Mouse (Mus musculus) hindbrain, embryonic 10.5 days (tissue): ENCODE measurements around the gene Snrpa. TPM values are rescaled to one million over a fixed set of nuclear protein-coding genes. Genes with fewer than 3 reads are reported as not detected.

Experiments used
- DNase-seq: peaks from one replicate; pipeline ENCODE4 v3.0.0-alpha.2; 2017; ENCODE audit warnings: low spot score
- H3K27ac ChIP-seq: fragments of 300-500 bp; sonication (generic); 2 replicates; pipeline ENCODE4 v1.5.1; 2016; ENCODE audit warnings: mild to moderate bottlenecking, moderate library complexity
- H3K27me3 ChIP-seq: fragments of 300-500 bp; sonication (generic); 2 replicates; pipeline ENCODE4 v1.6.1; 2016; ENCODE audit warnings: mild to moderate bottlenecking; ENCODE audit not compliant: poor library complexity, insufficient read depth, severe bottlenecking
- H3K36me3 ChIP-seq: fragments of 300-500 bp; sonication (generic); 2 replicates; pipeline ENCODE4 v1.6.1; 2016; ENCODE audit warnings: mild to moderate bottlenecking, moderate library complexity
- H3K4me1 ChIP-seq: fragments of 300-500 bp; sonication (generic); replicated peaks from 2 replicates; pipeline ENCODE4 v1.6.1; 2016; ENCODE audit warnings: mild to moderate bottlenecking
- H3K4me3 ChIP-seq: fragments of 300-500 bp; sonication (generic); 2 replicates; pipeline ENCODE4 v1.5.1; 2016; ENCODE audit warnings: mild to moderate bottlenecking, moderate library complexity
- H3K9me3 ChIP-seq: fragments of 300-500 bp; sonication (generic); 2 replicates; pipeline ENCODE4 v1.6.1; 2016; ENCODE audit warnings: mild to moderate bottlenecking, moderate library complexity
- WGBS: fragments of 180-500 bp; shearing (Covaris S2); methylation state at CpG from one replicate; pipeline ENCODE4 v1.1.7; 2016; 5-methylcytosine and 5-hydroxymethylcytosine counted together
- polyA plus RNA-seq: library from polyadenylated mRNA; unstranded; fragments of >200 nt; fragmentation: Nextera tagmentation; extraction: Ambion mirVana; gene quantifications from 2 replicates; pipeline ENCODE4 v1.2.1, GENCODE M21; 2016

The Snrpa gene
- polyA plus RNA-seq, 1 experiment from 2014 or later: 393 TPM

DNA sequence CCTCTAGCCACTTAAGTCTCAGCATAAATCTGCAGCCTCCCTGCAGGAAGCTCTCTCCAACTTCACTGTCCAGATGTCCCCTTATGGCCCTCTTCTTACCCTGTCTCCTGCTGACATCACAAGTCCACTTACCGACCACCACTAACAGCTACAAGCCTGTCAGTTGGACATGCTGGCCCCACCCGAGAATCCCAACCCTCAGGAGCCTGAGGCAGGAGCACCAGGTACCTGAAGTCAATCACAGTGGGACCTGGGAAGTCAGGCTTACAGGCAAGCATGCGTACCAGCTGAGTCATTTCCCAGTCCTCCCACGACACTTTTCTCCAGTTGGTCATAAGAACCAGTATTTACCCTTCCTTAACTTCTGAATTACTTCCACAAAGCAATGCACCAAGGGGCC lies 2.3 kb downstream of the Snrpa start:
- H3K27me3 ChIP-seq: no peaks in the 10 kb centered on the region
- 89% methylated on average over 4 of the region's 4 CpGs for WGBS
- DNase-seq: no peak
- peaks cover 68% of the 10 kb centered on the region for H3K36me3 ChIP-seq
- H3K4me3 ChIP-seq: peak overlapping the region; percentile 89
- peaks cover 26% of the 10 kb centered on the region for H3K4me1 ChIP-seq
- no peak overlapping the region for H3K27ac ChIP-seq
- peaks cover 9% of the 10 kb centered on the region; the same call in 1 of the 2 replicates for H3K9me3 ChIP-seq

DNA sequence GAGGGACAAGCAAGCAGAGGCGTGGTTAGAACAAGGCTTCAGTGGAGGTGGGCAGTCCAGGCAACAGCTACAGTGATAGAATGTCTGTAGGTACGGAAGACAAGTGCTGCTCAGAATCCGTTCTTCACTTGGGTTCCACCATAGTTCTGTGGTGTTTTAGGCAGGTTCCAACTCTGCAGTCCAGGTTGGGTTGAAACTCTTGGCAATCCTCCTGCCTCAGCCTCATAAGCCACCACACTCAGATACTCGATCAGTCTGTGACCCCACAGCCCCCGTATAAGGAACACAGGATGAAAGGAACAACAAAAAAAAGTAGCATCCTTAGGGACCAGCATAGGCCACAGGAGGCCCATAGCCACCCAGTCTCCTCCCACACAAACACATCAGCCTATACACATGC lies 3.6 kb downstream of the Snrpa start:
- Histone ChIP-seq H3K4me3 (no peak overlapping the region), H3K36me3 (peaks cover 71% of the 10 kb centered on the region), H3K27me3 (no peaks in the 10 kb centered on the region), H3K4me1 (peaks cover 26% of the 10 kb centered on the region), H3K27ac (no peak overlapping the region), H3K9me3 (peaks cover 9% of the 10 kb centered on the region; the same call in 1 of the 2 replicates)
- no peak for DNase-seq
- 94% methylated on average over 5 of the region's 5 CpGs for WGBS

DNA sequence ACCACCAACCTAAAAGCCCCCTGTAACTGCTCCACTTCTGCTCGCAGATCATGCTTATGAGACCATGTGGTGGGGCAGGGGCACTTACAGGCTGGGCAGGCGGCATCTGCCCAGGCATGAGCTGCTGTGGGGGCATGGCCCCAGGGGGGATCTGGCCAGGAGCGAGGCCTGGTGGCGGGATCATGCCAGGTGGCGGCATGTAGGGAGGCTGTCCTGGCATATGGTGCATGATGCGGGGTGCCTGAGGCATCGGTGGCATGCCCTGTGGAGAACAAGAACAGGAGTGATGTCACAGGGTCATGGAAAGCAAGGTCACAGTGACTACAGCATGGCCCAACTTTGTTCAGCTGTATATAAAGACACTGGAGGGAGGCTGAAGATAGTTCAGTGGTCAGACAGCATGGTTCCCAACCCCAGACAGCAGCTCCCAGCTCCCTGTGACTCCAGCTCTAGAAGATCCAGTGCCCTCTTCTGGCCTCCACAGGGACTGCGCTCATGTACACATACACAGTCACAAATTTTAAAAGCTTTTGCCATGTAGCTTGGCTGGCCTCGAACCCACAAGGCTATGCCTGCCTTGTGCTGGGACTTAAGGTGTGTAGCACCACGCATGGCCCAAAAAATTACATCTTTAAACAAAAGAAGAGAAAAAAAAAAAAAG lies 6.7 kb downstream of the Snrpa start:
- DNase-seq: no peak
- no peak overlapping the region for H3K4me3 ChIP-seq
- peaks cover 20% of the 10 kb centered on the region; the same call in 1 of the 2 replicates for H3K9me3 ChIP-seq

DNA sequence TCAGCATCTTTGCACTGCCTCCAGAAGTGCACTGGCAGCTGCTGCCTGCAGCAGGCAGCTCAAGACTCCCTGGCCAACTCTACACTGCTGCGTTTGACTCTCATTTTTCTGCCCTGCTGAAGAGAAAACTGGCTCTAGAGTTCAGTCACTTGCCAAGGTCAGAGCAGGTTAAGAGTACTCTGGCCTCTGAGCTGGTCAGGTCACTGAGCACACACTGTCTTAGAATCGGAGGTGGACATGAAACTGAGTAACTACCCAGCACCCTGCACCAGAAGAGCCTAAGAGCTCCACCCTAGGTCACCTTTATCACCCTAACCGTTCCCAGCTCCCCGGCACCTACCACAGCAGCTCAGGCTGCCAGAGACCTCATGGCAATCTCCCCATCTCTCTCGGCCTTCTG lies 10.1 kb downstream of the Snrpa start:
- 92% methylated on average over 5 of the region's 5 CpGs for WGBS
- peaks cover 84% of the 10 kb centered on the region for H3K36me3 ChIP-seq
- no peak overlapping the region for H3K4me3 ChIP-seq
- H3K27me3 ChIP-seq: no peaks in the 10 kb centered on the region
- DNase-seq: no peak
- H3K9me3 ChIP-seq: peaks cover 20% of the 10 kb centered on the region; the same call in 1 of the 2 replicates
- H3K27ac ChIP-seq: no peak overlapping the region
- H3K4me1 ChIP-seq: no peaks in the 10 kb centered on the region

More for the DNA sequence above, 6.7 kb downstream of the Snrpa start:
- Histone ChIP-seq H3K4me1 (peaks cover 10% of the 10 kb centered on the region), H3K27ac (no peak overlapping the region), H3K36me3 (peaks cover 98% of the 10 kb centered on the region), H3K27me3 (no peaks in the 10 kb centered on the region)
- WGBS: 93% methylated on average over 10 of the region's 10 CpGs

DNA sequence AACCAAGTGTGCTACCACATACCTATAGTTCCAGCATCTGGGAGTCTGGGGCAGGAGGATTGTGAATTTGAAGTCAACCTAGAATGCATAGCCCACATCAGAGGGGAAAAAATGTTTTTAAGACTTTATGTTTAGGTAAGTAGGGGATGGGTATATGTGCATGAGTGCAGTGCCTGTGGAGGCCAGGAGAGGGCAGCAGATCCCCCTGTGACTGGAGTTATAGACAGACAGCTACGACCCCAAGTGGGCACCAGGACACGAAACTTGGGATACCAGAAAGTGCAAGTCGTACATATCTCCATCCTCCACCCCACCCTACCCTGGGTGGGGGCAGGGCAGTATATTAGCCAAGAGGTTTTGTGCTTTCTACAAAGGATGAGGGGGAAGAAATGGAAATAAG lies 11.1 kb downstream of the Snrpa start:
- Histone ChIP-seq H3K27me3 (no peaks in the 10 kb centered on the region), H3K4me1 (0 out of 2 replicates have a peak, but pooled peaks cover 3% of the 10 kb centered on the region), H3K36me3 (peaks cover 73% of the 10 kb centered on the region), H3K9me3 (peaks cover 12% of the 10 kb centered on the region; the same call in 1 of the 2 replicates), H3K27ac (no peak overlapping the region), H3K4me3 (no peak overlapping the region)
- DNase-seq: peak; percentile 57
- WGBS: 75% methylated on average over 3 of the region's 3 CpGs

DNA sequence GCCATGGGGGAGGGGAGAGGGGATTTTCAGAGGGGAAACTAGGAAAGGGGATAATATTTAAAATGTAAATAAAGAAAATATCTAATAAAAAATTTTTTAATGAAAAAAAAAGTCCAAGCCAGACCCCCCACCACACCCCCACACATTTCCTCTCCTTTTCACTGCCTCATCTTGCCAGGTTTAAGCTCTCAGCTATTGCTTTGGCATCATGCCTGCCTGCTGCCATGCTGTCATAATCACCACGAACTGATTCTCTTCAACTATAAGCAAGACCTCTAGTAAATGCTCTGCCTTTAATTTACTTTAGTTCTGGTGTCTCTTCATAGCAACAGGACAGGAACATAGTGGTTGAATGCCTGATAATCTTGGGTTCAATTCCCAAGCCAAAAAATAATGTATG lies 13.6 kb downstream of the Snrpa start:
- Histone ChIP-seq H3K9me3 (peaks cover 12% of the 10 kb centered on the region; the same call in 1 of the 2 replicates), H3K4me3 (no peak overlapping the region), H3K36me3 (peaks cover 49% of the 10 kb centered on the region), H3K27ac (no peak overlapping the region), H3K27me3 (no peaks in the 10 kb centered on the region), H3K4me1 (peaks cover 19% of the 10 kb centered on the region)
- WGBS: 98% methylated on average over 1 of the region's 1 CpGs
- DNase-seq: no peak

DNA sequence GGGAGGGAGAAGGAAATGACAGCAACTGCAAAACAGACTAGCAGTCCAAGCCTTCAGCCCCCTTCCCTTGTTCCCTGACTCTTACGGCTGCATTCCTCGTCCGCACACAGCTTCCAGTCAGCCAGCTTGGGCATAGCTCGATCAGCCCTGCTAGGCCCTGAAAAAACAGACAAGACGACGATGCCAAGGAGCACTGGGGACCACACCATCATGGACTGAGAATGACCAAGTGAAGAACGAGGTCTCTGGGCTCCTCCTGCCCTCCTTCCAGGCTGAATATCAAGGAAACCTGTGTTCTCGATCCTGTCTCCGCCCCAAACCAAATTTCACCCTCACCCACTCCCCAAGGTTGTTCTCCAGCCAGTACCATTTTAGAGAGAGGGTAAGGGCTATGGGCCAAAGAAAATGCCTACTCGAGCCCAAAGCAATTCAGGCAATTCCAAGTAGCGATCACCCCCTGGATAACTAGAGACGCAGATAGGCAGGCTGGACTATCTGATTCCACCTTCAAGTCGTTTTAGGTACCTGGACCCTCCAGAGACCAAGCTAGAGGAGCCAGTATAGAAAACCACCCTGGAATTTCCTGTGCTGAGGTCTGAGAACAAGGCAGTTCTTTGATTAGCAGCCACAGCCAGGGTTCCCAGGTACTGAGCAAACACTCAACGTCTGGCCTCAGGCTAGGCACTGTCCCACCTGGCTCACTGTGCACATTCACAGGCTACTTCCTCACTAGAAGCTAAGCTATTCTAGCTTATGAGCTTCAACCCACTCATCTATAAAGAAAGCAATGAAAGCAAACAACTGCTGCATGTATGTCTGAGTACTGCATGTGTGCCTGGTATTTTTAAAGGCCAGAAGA lies 15.0 kb downstream of the Snrpa start, which contains the start of the genes Gm21983 and Mia:
Gm21983 (minus strand) TSS at position 250 of the 859 bp plus-strand sequence.
Mia (minus strand) TSS at position 321 of the 859 bp plus-strand sequence.
- no peaks in the 10 kb centered on the region for H3K27me3 ChIP-seq
- H3K9me3 ChIP-seq: peaks cover 10% of the 10 kb centered on the region; the same call in 1 of the 2 replicates
- H3K27ac ChIP-seq: no peak within 1 kb of the TSS
- H3K4me1 ChIP-seq: peaks cover 19% of the 10 kb centered on the region
- H3K4me3 ChIP-seq: no peak within 1 kb of the TSS
- peaks cover 34% of the 10 kb centered on the region for H3K36me3 ChIP-seq
- WGBS: 73% methylated on average over 14 of the region's 14 CpGs
- no peak for DNase-seq

DNA sequence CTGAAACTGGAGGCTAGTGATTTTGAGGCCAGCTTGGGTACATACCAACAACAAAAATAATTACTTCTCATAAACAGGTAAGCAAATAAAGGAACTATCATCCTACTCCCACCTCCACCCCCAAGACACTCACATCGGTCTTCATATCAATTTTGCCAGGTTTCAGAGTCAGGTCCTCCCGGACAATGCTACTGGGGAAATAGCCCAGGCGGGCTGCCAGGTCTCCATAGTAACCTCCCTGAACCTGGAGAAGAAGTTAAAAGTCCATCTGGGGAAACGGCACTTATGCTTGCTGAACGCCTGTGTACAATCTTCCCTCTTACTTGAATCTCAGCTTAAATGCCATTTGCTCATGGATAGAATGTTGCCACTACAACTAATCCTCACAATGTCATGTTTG lies 16.0 kb downstream of the Snrpa start:
- no peak overlapping the region for H3K4me3 ChIP-seq
- no peak for DNase-seq
- no peak overlapping the region for H3K27ac ChIP-seq

DNA sequence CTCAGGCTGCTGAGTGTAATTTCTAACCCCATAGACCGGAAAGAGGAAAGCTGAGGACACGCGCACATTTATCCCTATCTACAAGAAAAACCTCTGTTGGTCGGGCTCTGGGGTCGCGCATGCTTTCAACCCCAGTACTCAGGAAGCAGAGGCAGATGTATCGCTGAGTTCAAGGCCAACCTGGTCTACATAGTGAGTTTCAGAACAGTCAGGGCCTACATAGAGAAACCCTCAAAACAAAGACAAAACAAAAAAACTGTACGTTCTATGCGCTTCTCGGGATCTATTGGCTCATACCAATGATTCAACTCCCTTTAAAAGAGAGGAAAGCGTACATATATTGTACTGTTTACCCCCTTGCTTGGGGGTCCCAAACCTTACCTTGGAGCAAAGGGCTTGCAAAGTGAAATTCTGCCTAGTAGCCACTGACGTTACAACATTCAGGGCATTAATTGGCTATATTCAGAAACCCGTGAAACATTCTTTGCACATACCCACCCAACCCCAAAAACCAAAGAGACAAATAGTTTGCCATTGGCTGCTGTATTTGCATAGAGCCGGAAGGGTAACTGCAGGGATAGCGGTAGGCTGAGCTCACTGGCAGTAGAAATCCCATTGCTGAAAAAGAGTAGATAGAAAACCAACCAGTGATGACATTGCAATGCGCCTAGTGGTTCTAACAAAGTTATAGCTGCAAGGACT lies 16.7 kb downstream of the Snrpa start:
- 48% methylated on average over 16 of the region's 16 CpGs for WGBS
- Histone ChIP-seq H3K36me3 (peaks cover 31% of the 10 kb centered on the region), H3K4me1 (peaks cover 19% of the 10 kb centered on the region), H3K9me3 (no peaks in the 10 kb centered on the region), H3K27ac (peak overlapping the region; percentile 90), H3K4me3 (peak overlapping the region; percentile 63), H3K27me3 (no peaks in the 10 kb centered on the region)
- DNase-seq: no peak

More for the DNA sequence above, 16.0 kb downstream of the Snrpa start:
- H3K9me3 ChIP-seq: peaks cover 1% of the 10 kb centered on the region; the same call in 1 of the 2 replicates
- H3K27me3 ChIP-seq: no peaks in the 10 kb centered on the region
- WGBS: 69% methylated on average over 5 of the region's 5 CpGs
- peaks cover 31% of the 10 kb centered on the region for H3K36me3 ChIP-seq
- H3K4me1 ChIP-seq: peaks cover 19% of the 10 kb centered on the region

DNA sequence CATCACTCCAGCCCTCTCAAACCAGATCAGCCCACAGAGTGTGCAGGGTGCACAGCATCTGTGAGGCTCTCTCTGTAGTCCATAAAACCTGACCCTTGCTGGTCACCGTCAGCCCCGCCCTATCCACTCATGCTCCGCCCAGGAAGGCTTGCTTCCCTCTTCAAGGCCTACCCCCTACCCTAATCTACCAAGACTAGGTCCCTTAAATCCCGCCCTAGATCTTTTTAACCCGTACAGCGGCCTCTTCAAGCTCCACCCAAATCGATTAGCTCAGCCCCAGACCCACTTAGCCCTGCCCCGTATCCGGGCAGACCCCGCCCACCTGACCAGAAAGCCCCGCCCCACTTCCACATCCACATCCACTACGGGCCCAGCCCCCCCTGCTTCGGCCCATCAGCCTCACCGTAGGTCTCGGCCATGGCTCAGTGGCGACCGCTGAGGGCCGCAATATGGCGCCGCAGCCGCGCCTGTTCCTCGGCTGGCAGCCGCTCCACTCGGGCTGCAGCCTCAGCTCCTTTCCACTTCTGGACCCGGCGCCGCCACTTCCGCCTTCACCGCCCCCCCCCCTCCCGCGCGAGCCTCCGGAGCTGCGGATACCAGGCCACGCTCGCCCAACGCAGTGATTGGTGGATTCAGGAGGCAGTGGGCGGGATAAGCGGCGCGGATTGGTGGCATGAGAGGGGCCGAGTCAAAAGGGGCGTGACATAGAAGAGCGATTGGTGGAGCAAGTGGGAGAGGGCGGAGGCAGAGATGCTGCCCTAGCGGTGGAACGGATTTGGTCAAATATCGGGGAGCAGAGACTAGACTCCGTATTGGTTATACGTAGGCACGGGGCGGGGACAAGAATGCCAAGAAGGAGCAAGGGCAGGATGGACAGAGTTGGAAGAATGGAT lies 17.5 kb downstream of the Snrpa start, which contains the start of gene Rab4b:
Rab4b (minus strand) TSS at position 573 of the 893 bp plus-strand sequence.
- peak within 1 kb of the TSS; percentile 90 for H3K27ac ChIP-seq
- peak; percentile 100 for DNase-seq

DNA sequence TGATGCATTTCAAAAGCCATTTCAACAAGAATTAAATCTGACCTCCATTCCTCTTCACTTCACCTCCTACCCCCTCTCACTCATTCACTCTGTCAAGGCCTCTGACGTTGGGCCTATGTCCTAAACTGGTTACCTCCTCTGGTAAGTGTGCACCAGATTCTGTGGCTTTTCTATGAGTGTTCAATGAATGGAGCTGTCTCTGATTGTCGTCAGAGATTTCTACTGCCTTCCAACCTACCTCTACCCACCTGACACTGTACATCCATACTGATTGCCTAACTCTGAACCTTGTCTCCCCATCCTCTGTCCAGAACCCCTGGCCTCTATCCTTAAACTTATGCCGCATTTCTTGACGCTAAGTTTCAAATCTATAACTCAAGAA lies 18.1 kb downstream of the Snrpa start:
- 24% methylated on average over 4 of the region's 4 CpGs for WGBS

More for the DNA sequence above, 17.5 kb downstream of the Snrpa start, which contains the start of gene Rab4b:
- no peaks in the 10 kb centered on the region for H3K9me3 ChIP-seq
- H3K4me3 ChIP-seq: peak within 1 kb of the TSS; percentile 63
- peaks cover 19% of the 10 kb centered on the region for H3K4me1 ChIP-seq
- no peaks in the 10 kb centered on the region for H3K27me3 ChIP-seq
- WGBS: under 1% methylated on average over 53 of the region's 53 CpGs
- peaks cover 33% of the 10 kb centered on the region for H3K36me3 ChIP-seq

More for the DNA sequence above, 18.1 kb downstream of the Snrpa start:
- Histone ChIP-seq H3K4me3 (peak overlapping the region; percentile 63), H3K36me3 (peaks cover 32% of the 10 kb centered on the region), H3K27ac (peak overlapping the region; percentile 90), H3K9me3 (no peaks in the 10 kb centered on the region), H3K27me3 (no peaks in the 10 kb centered on the region), H3K4me1 (peaks cover 19% of the 10 kb centered on the region)
- no peak for DNase-seq
